Mouse (Mus musculus): ENCODE data around the gene Nrsn2.

Nrsn2 gene

GRCm38 (mm10) chr2:152345393-152345792 lies 31.0 kb downstream of the Nrsn2 start:
- in situ Hi-C loops (cut with MboI; ENCODE audit: low sequenced_read_pairs) = no loop called here

- in situ Hi-C loops (cut with MboI; ENCODE audit: low sequenced_read_pairs) = no loop called here
Observed at GRCm38 (mm10) chr2:152344909-152345308, 31.5 kb downstream of the Nrsn2 start.

GRCm38 (mm10) chr2:152344361-152344760 lies 32.1 kb downstream of the Nrsn2 start:
- in situ Hi-C loops (cut with MboI; ENCODE audit: low sequenced_read_pairs) = no loop called here

GRCm38 (mm10) chr2:152343329-152344213 lies 32.9 kb downstream of the Nrsn2 start, which contains the start of gene Trib3:
Gene Trib3, minus strand, starts transcription at chr2:152344032.
- in situ Hi-C loops (cut with MboI; ENCODE audit: low sequenced_read_pairs) = no loop called here

- in situ Hi-C loops (cut with MboI; ENCODE audit: low sequenced_read_pairs) = no loop called here
Observed at GRCm38 (mm10) chr2:152339631-152340179, 36.7 kb downstream of the Nrsn2 start.

GRCm38 (mm10) chr2:152338319-152338718 lies 38.1 kb downstream of the Nrsn2 start:
- in situ Hi-C loops (cut with MboI; ENCODE audit: low sequenced_read_pairs) = no loop called here

- in situ Hi-C loops (cut with MboI; ENCODE audit: low sequenced_read_pairs) = no loop called here
Observed at GRCm38 (mm10) chr2:152337591-152338212, 38.7 kb downstream of the Nrsn2 start.

GRCm38 (mm10) chr2:152336856-152337255 lies 39.6 kb downstream of the Nrsn2 start:
- in situ Hi-C loops (cut with MboI; ENCODE audit: low sequenced_read_pairs) = no loop called here

- in situ Hi-C loops (cut with MboI; ENCODE audit: low sequenced_read_pairs) = no loop called here
Observed at GRCm38 (mm10) chr2:152335289-152335820, 41.1 kb downstream of the Nrsn2 start.

- in situ Hi-C loops (cut with MboI; ENCODE audit: low sequenced_read_pairs) = no loop called here
Observed at GRCm38 (mm10) chr2:152333345-152334006, 43.0 kb downstream of the Nrsn2 start.

GRCm38 (mm10) chr2:152332101-152332825 lies 44.2 kb downstream of the Nrsn2 start, which contains the start of gene Rbck1:
Gene Rbck1, minus strand, starts transcription at chr2:152332653.
- in situ Hi-C loops (cut with MboI; ENCODE audit: low sequenced_read_pairs) = no loop called here

GRCm38 (mm10) chr2:152330858-152331423 lies 45.5 kb downstream of the Nrsn2 start:
- in situ Hi-C loops (cut with MboI; ENCODE audit: low sequenced_read_pairs) = no loop called here

- in situ Hi-C loops (cut with MboI; ENCODE audit: low sequenced_read_pairs) = no loop called here
Observed at GRCm38 (mm10) chr2:152327980-152328379, 48.5 kb downstream of the Nrsn2 start.

- in situ Hi-C loops (cut with MboI; ENCODE audit: low sequenced_read_pairs) = no loop called here
Observed at GRCm38 (mm10) chr2:152326654-152327053, 49.8 kb downstream of the Nrsn2 start.

- in situ Hi-C loops (cut with MboI; ENCODE audit: low sequenced_read_pairs) = no loop called here
Observed at GRCm38 (mm10) chr2:152326157-152326556, 50.3 kb downstream of the Nrsn2 start.

GRCm38 (mm10) chr2:152324842-152325241 lies 51.6 kb downstream of the Nrsn2 start:
- in situ Hi-C loops (cut with MboI; ENCODE audit: low sequenced_read_pairs) = no loop called here

GRCm38 (mm10) chr2:152323971-152324370 lies 52.5 kb downstream of the Nrsn2 start:
- in situ Hi-C loops (cut with MboI; ENCODE audit: low sequenced_read_pairs) = no loop called here

GRCm38 (mm10) chr2:152322198-152322597 lies 54.2 kb downstream of the Nrsn2 start:
- in situ Hi-C loops (cut with MboI; ENCODE audit: low sequenced_read_pairs) = no loop called here

GRCm38 (mm10) chr2:152321558-152321957 lies 54.9 kb downstream of the Nrsn2 start:
- in situ Hi-C loops (cut with MboI; ENCODE audit: low sequenced_read_pairs) = no loop called here

Measured in CH12F3 (cell line).